Comparison of ENCODE assay signal across 10 mouse cellular contexts in the genomic region with DNA sequence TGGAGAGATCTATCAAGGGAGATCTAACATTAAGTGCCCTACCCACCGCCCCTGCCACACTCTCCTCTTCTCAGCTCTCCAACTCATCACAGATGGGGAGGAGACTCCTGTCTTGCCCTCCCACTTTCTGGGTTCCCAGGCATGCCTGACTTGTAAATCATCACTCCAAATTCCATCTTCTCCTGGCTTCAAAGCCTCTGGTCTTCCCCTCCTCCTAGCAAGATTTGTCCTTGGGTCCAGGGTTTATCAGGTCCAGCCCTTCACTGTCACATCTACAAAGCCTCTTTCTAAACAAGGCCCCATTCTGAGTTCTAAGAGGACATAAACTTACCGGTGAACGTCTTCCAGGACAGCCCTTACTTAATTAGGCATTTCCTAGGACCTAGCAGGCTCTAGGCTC.
DNase-seq lines count a peak whose midpoint lies in the region; ATAC-seq and TF ChIP-seq lines count a peak whose summit lies in the region.
"Had no signal": no experiment of that assay in that cellular context is flagged by ENCODE, and none has a peak within 500 bp of the region (broad histone marks: within the 10 kb centered on the region; RNA-seq: fewer than 3 reads in every experiment).

No protein-coding gene starts in this region.

- no peak for ATAC-seq in heart, embryonic 15.5 days (replicated peaks; ENCODE audit: insufficient number of reproducible peaks, insufficient read depth, low FRiP score, low read depth)
- no peak for ATAC-seq in limb, embryonic 13.5 days (ENCODE audit: low FRiP score, low read depth)
- ATAC-seq: liver, embryonic 12.5 days had no signal

- H3K79me3 ChIP-seq in C2C12 (ENCODE audit: low read depth), result no peaks in the 10 kb centered on the region

- H3K4me3 ChIP-seq in heart, embryonic 15.5 days, result no peak overlapping the region
- H3K4me3 ChIP-seq in C2C12 (ENCODE audit: insufficient read depth, poor library complexity, severe bottlenecking), result no peak overlapping the region
- H3K4me3 ChIP-seq in limb, embryonic 13.5 days, result no peak overlapping the region
- H3K4me3 ChIP-seq: liver, embryonic 12.5 days had no signal

- no peaks in the 10 kb centered on the region for H3K9me3 ChIP-seq in heart, embryonic 15.5 days (replicated peaks)
- H3K9me3 ChIP-seq in limb, embryonic 13.5 days, result 0 out of 2 replicates have a peak, but pooled peaks cover 3% of the 10 kb centered on the region
- H3K9me3 ChIP-seq: liver, embryonic 12.5 days had no signal

- H3K27me3 ChIP-seq in heart, embryonic 15.5 days, result no peaks in the 10 kb centered on the region
- H3K27me3 ChIP-seq in C2C12 (ENCODE audit: control insufficient read depth, insufficient read depth, insufficient read length), result no peaks in the 10 kb centered on the region
- no peaks in the 10 kb centered on the region for H3K27me3 ChIP-seq in limb, embryonic 13.5 days
- H3K27me3 ChIP-seq: liver, embryonic 12.5 days had no signal

- DNase-seq in heart, adult 9 months (ENCODE audit: low spot score in 2 of 2), result no peak
- peak; percentile 35 for DNase-seq in adrenal gland, postnatal 10 days
- no peak for DNase-seq in gastrocnemius, postnatal 36 days
- DNase-seq in left cerebral cortex, adult 18-20 months (ENCODE audit: low spot score in 2 of 2), result no peak
- DNase-seq: cerebellum, postnatal 36 days; kidney, adult 2 months had no signal

- TF ChIP-seq CTCF in C2C12 (IDR thresholded peaks at IDR 0.05; ENCODE audit: control insufficient read depth, insufficient read depth, insufficient read length), result no peak

- WGBS in heart, embryonic 15.5 days, result 30% methylated on average over 3 of the region's 3 CpGs
- WGBS in limb, embryonic 13.5 days, result 24% methylated on average over 3 of the region's 3 CpGs

- H3ac ChIP-seq in C2C12 (ENCODE audit: control insufficient read depth, insufficient read length, low read depth), result no peak overlapping the region

- no peaks in the 10 kb centered on the region for H3K36me3 ChIP-seq in heart, embryonic 15.5 days
- H3K36me3 ChIP-seq in C2C12 (ENCODE audit: control insufficient read depth, insufficient read depth), result no peaks in the 10 kb centered on the region
- no peaks in the 10 kb centered on the region for H3K36me3 ChIP-seq in limb, embryonic 13.5 days
- H3K36me3 ChIP-seq: liver, embryonic 12.5 days had no signal

- H3K9ac ChIP-seq in heart, embryonic 15.5 days, result no peak overlapping the region
- no peak overlapping the region for H3K9ac ChIP-seq in limb, embryonic 13.5 days
- H3K9ac ChIP-seq: liver, embryonic 12.5 days had no signal

- peaks cover 22% of the 10 kb centered on the region for H3K4me1 ChIP-seq in heart, embryonic 15.5 days (replicated peaks)
- peaks cover 30% of the 10 kb centered on the region for H3K4me1 ChIP-seq in limb, embryonic 13.5 days
- H3K4me1 ChIP-seq: liver, embryonic 12.5 days had no signal

- H3K4me2 ChIP-seq in heart, embryonic 15.5 days, result no peak overlapping the region
- H3K4me2 ChIP-seq in limb, embryonic 13.5 days (replicated peaks), result peak overlapping the region; percentile 31
- H3K4me2 ChIP-seq: liver, embryonic 12.5 days had no signal

- H3K79me2 ChIP-seq in C2C12 (ENCODE audit: control insufficient read depth, insufficient read depth), result no peaks in the 10 kb centered on the region

- peak overlapping the region; percentile 37 for H3K27ac ChIP-seq in heart, embryonic 15.5 days
- peak overlapping the region; percentile 84 for H3K27ac ChIP-seq in limb, embryonic 13.5 days
- H3K27ac ChIP-seq: liver, embryonic 12.5 days had no signal

- intact Hi-C loops in gastrocnemius, postnatal 36 days (cut with DNase I), result no loop called here

TF ChIP-seq in C2C12, 6 proteins besides CTCF, POLR2A, EP300 and RAD21:
- TF ChIP-seq MAX (IDR thresholded peaks at IDR 0.05), result peak; percentile 3
- no peak for TF ChIP-seq FOSL1 (IDR thresholded peaks at IDR 0.05; ENCODE audit: insufficient read depth, low read length, poor library complexity, severe bottlenecking)
